Comparison of ENCODE assay signal across 8 mouse cellular contexts in genomic region chr8:82402686-82403330, GRCm38 (mm10). TPM values are rescaled to one million over a fixed set of nuclear protein-coding genes. Genes with fewer than 3 reads are reported as not detected.
DNase-seq lines count a peak whose midpoint lies in the region; ATAC-seq and TF ChIP-seq lines count a peak whose summit lies in the region.

Gene Il15, minus strand, starts transcription at chr8:82403222.

- ATAC-seq in cerebellum, adult (ENCODE audit: insufficient number of reproducible peaks, low FRiP score, low TSS enrichment) = peak; percentile 39; the same call in 1 of the 2 replicates
- no peak for ATAC-seq in hindbrain, embryonic 14.5 days (ENCODE audit: low FRiP score)
- ATAC-seq in limb, embryonic 14.5 days (ENCODE audit: low FRiP score, low read depth) = peak; percentile 41; the same call in 1 of the 2 replicates
- ATAC-seq in midbrain, embryonic 14.5 days (ENCODE audit: low FRiP score, low TSS enrichment) = 0 out of 2 replicates have a peak, but pooled peaks have one; percentile 22
- peak; percentile 82; the same call in 1 of the 2 replicates for ATAC-seq in stomach, embryonic 16.5 days (ENCODE audit: insufficient read depth, low FRiP score)

- H3K27me3 ChIP-seq in hindbrain, embryonic 14.5 days (ENCODE audit: control insufficient read depth, insufficient read depth, low read length) = 0 out of 2 replicates have a peak, but pooled peaks cover 3% of the 10 kb centered on the region
- no peaks in the 10 kb centered on the region for H3K27me3 ChIP-seq in limb, embryonic 14.5 days (ENCODE audit: control insufficient read depth, insufficient read depth, low read length)
- H3K27me3 ChIP-seq in midbrain, embryonic 14.5 days (ENCODE audit: control insufficient read depth, insufficient read depth, low read length) = no peaks in the 10 kb centered on the region
- H3K27me3 ChIP-seq in stomach, embryonic 16.5 days (ENCODE audit: control insufficient read depth, insufficient read depth, low read length) = no peaks in the 10 kb centered on the region

- peaks cover 15% of the 10 kb centered on the region for H3K4me1 ChIP-seq in brown adipose tissue, adult 24 weeks (ENCODE audit: control insufficient read depth, insufficient read depth, insufficient read length, low read length)
- peaks cover 8% of the 10 kb centered on the region; the same call in 1 of the 2 replicates for H3K4me1 ChIP-seq in hindbrain, embryonic 14.5 days (replicated peaks; ENCODE audit: control insufficient read depth, insufficient read depth, low read length)
- peaks cover 7% of the 10 kb centered on the region for H3K4me1 ChIP-seq in limb, embryonic 14.5 days (ENCODE audit: control insufficient read depth, insufficient read depth, low read length)
- peaks cover 11% of the 10 kb centered on the region; the same call in 1 of the 2 replicates for H3K4me1 ChIP-seq in midbrain, embryonic 14.5 days (ENCODE audit: control insufficient read depth, insufficient read depth, low read length)
- peaks cover 12% of the 10 kb centered on the region for H3K4me1 ChIP-seq in stomach, embryonic 16.5 days (ENCODE audit: control insufficient read depth, insufficient read depth, low read length)

- TF ChIP-seq POLR2A in limb, embryonic 14.5 days (IDR thresholded peaks at IDR 0.05; ENCODE audit: borderline replicate concordance, extremely low read depth, insufficient read depth, insufficient read length) = no peak

- H3K4me2 ChIP-seq in hindbrain, embryonic 14.5 days (replicated peaks) = peak within 1 kb of the TSS; percentile 51
- peak within 1 kb of the TSS; percentile 70 for H3K4me2 ChIP-seq in limb, embryonic 14.5 days (replicated peaks; ENCODE audit: low read depth, low read length, severe bottlenecking)
- H3K4me2 ChIP-seq in midbrain, embryonic 14.5 days (ENCODE audit: low read length) = peak within 1 kb of the TSS; percentile 61
- peak within 1 kb of the TSS; percentile 60 for H3K4me2 ChIP-seq in stomach, embryonic 16.5 days (ENCODE audit: low read depth, low read length)

- peak within 1 kb of the TSS; percentile 26; the same call in 1 of the 2 replicates for H3K9ac ChIP-seq in hindbrain, embryonic 14.5 days
- peak within 1 kb of the TSS; percentile 56 for H3K9ac ChIP-seq in limb, embryonic 14.5 days (ENCODE audit: low read depth, low read length, severe bottlenecking)
- H3K9ac ChIP-seq in midbrain, embryonic 14.5 days (replicated peaks; ENCODE audit: low read length) = no peak within 1 kb of the TSS; the same call in 1 of the 2 replicates
- H3K9ac ChIP-seq in stomach, embryonic 16.5 days (ENCODE audit: low read length) = peak within 1 kb of the TSS; percentile 66

- H3K27ac ChIP-seq in brown adipose tissue, adult 24 weeks (replicated peaks; ENCODE audit: low read depth, low read length) = peak within 1 kb of the TSS; percentile 61
- H3K27ac ChIP-seq in gastrocnemius, adult 2 months = peak within 1 kb of the TSS; percentile 95
- H3K27ac ChIP-seq in hindbrain, embryonic 14.5 days = no peak within 1 kb of the TSS
- H3K27ac ChIP-seq in limb, embryonic 14.5 days (replicated peaks; ENCODE audit: low read depth, low read length) = no peak within 1 kb of the TSS
- no peak within 1 kb of the TSS for H3K27ac ChIP-seq in midbrain, embryonic 14.5 days (replicated peaks; ENCODE audit: low read depth, low read length)
- H3K27ac ChIP-seq in stomach, embryonic 16.5 days (ENCODE audit: low read length) = peak within 1 kb of the TSS; percentile 72

- no peaks in the 10 kb centered on the region for H3K36me3 ChIP-seq in hindbrain, embryonic 14.5 days (replicated peaks; ENCODE audit: control insufficient read depth, insufficient read depth)
- H3K36me3 ChIP-seq in limb, embryonic 14.5 days (ENCODE audit: control insufficient read depth, insufficient read depth, low read length) = no peaks in the 10 kb centered on the region
- H3K36me3 ChIP-seq in midbrain, embryonic 14.5 days (ENCODE audit: control insufficient read depth, insufficient read depth, low read length) = no peaks in the 10 kb centered on the region
- H3K36me3 ChIP-seq in stomach, embryonic 16.5 days (ENCODE audit: control insufficient read depth, insufficient read depth, low read length) = no peaks in the 10 kb centered on the region

- DNase-seq in cerebellum, adult 11 months = no peak
- peak; percentile 77 for DNase-seq in gastrocnemius, adult 2 months
- no peak for DNase-seq in hindbrain, embryonic 14.5 days (ENCODE audit: low spot score)
- DNase-seq in limb, embryonic 14.5 days (ENCODE audit: low spot score) = peak; percentile 35
- DNase-seq in midbrain, embryonic 14.5 days = peak; percentile 6

- H3K9me3 ChIP-seq in hindbrain, embryonic 14.5 days (ENCODE audit: control insufficient read depth, low read length) = no peaks in the 10 kb centered on the region
- H3K9me3 ChIP-seq in limb, embryonic 14.5 days (ENCODE audit: control insufficient read depth, low read length) = no peaks in the 10 kb centered on the region
- H3K9me3 ChIP-seq in midbrain, embryonic 14.5 days (ENCODE audit: control insufficient read depth, low read length) = no peaks in the 10 kb centered on the region
- no peaks in the 10 kb centered on the region for H3K9me3 ChIP-seq in stomach, embryonic 16.5 days (replicated peaks; ENCODE audit: control insufficient read depth, low read length)

- peak within 1 kb of the TSS; percentile 77 for H3K4me3 ChIP-seq in brown adipose tissue, adult 24 weeks (ENCODE audit: insufficient read depth, low read depth, low read length)
- H3K4me3 ChIP-seq in gastrocnemius, adult 2 months = peak within 1 kb of the TSS; percentile 91
- peak within 1 kb of the TSS; percentile 30 for H3K4me3 ChIP-seq in hindbrain, embryonic 14.5 days (replicated peaks; ENCODE audit: low read length)
- peak within 1 kb of the TSS; percentile 43 for H3K4me3 ChIP-seq in limb, embryonic 14.5 days (replicated peaks; ENCODE audit: low read length)
- peak within 1 kb of the TSS; percentile 30 for H3K4me3 ChIP-seq in midbrain, embryonic 14.5 days (replicated peaks; ENCODE audit: low read depth, low read length)
- H3K4me3 ChIP-seq in stomach, embryonic 16.5 days (replicated peaks; ENCODE audit: low read length) = peak within 1 kb of the TSS; percentile 59

- 17% methylated on average over 13 of the region's 13 CpGs for WGBS in hindbrain, embryonic 14.5 days
- 9% methylated on average over 13 of the region's 13 CpGs for WGBS in limb, embryonic 14.5 days
- WGBS in midbrain, embryonic 14.5 days = 18% methylated on average over 13 of the region's 13 CpGs
- WGBS in stomach, embryonic 16.5 days = 8% methylated on average over 13 of the region's 13 CpGs

- intact Hi-C loops in gastrocnemius, adult 2 months (cut with DNase I) = loop anchor here (2.0 kb wide), 1 partner anchor 74 kb away; no protein-coding TSS in a partner anchor

- TF ChIP-seq CTCF in gastrocnemius, adult 2 months (IDR thresholded peaks at IDR 0.05) = no peak

RNA-seq across cellular contexts. Expression of gene Il15, which starts in this region (rescaled TPM):
- polyA plus RNA-seq in brown adipose tissue, adult 24 weeks (2012; ENCODE audit: insufficient read depth, insufficient read length, missing spikeins) = 3.6 and 7.2 TPM in 2 replicates
- 10 to 100 TPM in 1 of 2 experiments, 1 to 10 TPM in 1; 3.8 to 14.4 TPM for total RNA-seq in gastrocnemius, adult 2 months (2021)
- polyA plus RNA-seq in hindbrain, embryonic 14.5 days (2014; fragmentation: Nextera tagmentation; extraction: Ambion mirVana) = 0.77 and 1.4 TPM in 2 replicates
- 2.5 and 2.9 TPM in 2 replicates for polyA plus RNA-seq in limb, embryonic 14.5 days (2012; rRNA removed)
- polyA plus RNA-seq in limb, embryonic 14.5 days (2014; fragmentation: Nextera tagmentation; extraction: Ambion mirVana) = 5.3 and 6.1 TPM in 2 replicates
- polyA plus RNA-seq in midbrain, embryonic 14.5 days (2014; fragmentation: Nextera tagmentation; extraction: Ambion mirVana) = 0.72 and 1.1 TPM in 2 replicates
- 4.4 and 5.5 TPM in 2 replicates for polyA plus RNA-seq in stomach, embryonic 16.5 days (2015; fragmentation: Nextera tagmentation; extraction: Ambion mirVana)

Comparison
In these comparisons a context has a peak if more than half of its experiments do, and no peak if none do; other contexts are left out.
1. DNase-seq: peak in gastrocnemius, adult 2 months (single experiment), limb, embryonic 14.5 days (single experiment) and midbrain, embryonic 14.5 days (single experiment); none in cerebellum, adult 11 months (single experiment) and hindbrain, embryonic 14.5 days (single experiment).
2. H3K27ac ChIP-seq: peak in brown adipose tissue, adult 24 weeks (single experiment), gastrocnemius, adult 2 months (single experiment) and stomach, embryonic 16.5 days (single experiment); none in hindbrain, embryonic 14.5 days (single experiment), limb, embryonic 14.5 days (single experiment) and midbrain, embryonic 14.5 days (single experiment).
3. H3K4me3 ChIP-seq: peak in every context shown above with its lines; median percentile 91 in gastrocnemius, adult 2 months; 77 in brown adipose tissue, adult 24 weeks; 59 in stomach, embryonic 16.5 days; 43 in limb, embryonic 14.5 days; 30 in hindbrain, embryonic 14.5 days; 30 in midbrain, embryonic 14.5 days.
4. Peak in every context shown above with its lines, with median percentiles within 50 percentile points of each other: H3K4me2 ChIP-seq.